Mouse (Mus musculus): Measurements from ENCODE around the gene Anxa3. TPM values are rescaled to one million over a fixed set of nuclear protein-coding genes. Genes with fewer than 3 reads are reported as not detected.

The Anxa3 gene
- polyA plus RNA-seq, 1 experiment from 2014 or later, result 24.3 TPM

- Histone ChIP-seq H3K36me3 (no peaks in the 10 kb centered on the region), H3K27ac (no peak overlapping the region), H3K4me1 (0 out of 2 replicates have a peak, but pooled peaks cover 4% of the 10 kb centered on the region), H3K27me3 (no peaks in the 10 kb centered on the region), H3K4me3 (no peak overlapping the region), H3K4me2 (no peak overlapping the region), H3K9me3 (peaks cover 5% of the 10 kb centered on the region), H3K9ac (no peak overlapping the region)
- ATAC-seq (ENCODE audit: insufficient number of reproducible peaks, insufficient read depth, low FRiP score, low TSS enrichment, low read depth), result no peak
- WGBS, result 64% methylated on average over 3 of the region's 3 CpGs
These were observed 88.5 kb downstream of the Anxa3 start for GRCm38 (mm10) chr5:96881613-96882012.

- Histone ChIP-seq H3K27ac (no peak overlapping the region), H3K4me1 (0 out of 2 replicates have a peak, but pooled peaks cover 2% of the 10 kb centered on the region), H3K4me3 (no peak overlapping the region), H3K9ac (no peak overlapping the region), H3K36me3 (no peaks in the 10 kb centered on the region), H3K9me3 (no peaks in the 10 kb centered on the region), H3K4me2 (no peak overlapping the region), H3K27me3 (no peaks in the 10 kb centered on the region)
- WGBS, result 85% methylated on average over 7 of the region's 7 CpGs
- no peak for ATAC-seq (ENCODE audit: insufficient number of reproducible peaks, insufficient read depth, low FRiP score, low TSS enrichment, low read depth)
These were observed 92.1 kb downstream of the Anxa3 start for GRCm38 (mm10) chr5:96885202-96885601.

- Histone ChIP-seq H3K4me3 (no peak overlapping the region), H3K27me3 (no peaks in the 10 kb centered on the region), H3K9me3 (no peaks in the 10 kb centered on the region), H3K9ac (no peak overlapping the region), H3K27ac (no peak overlapping the region), H3K36me3 (no peaks in the 10 kb centered on the region), H3K4me2 (no peak overlapping the region), H3K4me1 (no peaks in the 10 kb centered on the region)
- WGBS, result 79% methylated on average over 3 of the region's 3 CpGs
- ATAC-seq (ENCODE audit: insufficient number of reproducible peaks, insufficient read depth, low FRiP score, low TSS enrichment, low read depth), result no peak
These were observed 95.3 kb downstream of the Anxa3 start for GRCm38 (mm10) chr5:96888396-96888795.

GRCm38 (mm10) chr5:96890367-96890766, 97.2 kb downstream of the Anxa3 start:
- 80% methylated on average over 5 of the region's 5 CpGs for WGBS
- H3K9me3 ChIP-seq, result no peaks in the 10 kb centered on the region
- H3K4me1 ChIP-seq, result no peaks in the 10 kb centered on the region
- ATAC-seq (ENCODE audit: insufficient number of reproducible peaks, insufficient read depth, low FRiP score, low TSS enrichment, low read depth), result no peak
- no peak overlapping the region for H3K27ac ChIP-seq
- no peak overlapping the region for H3K4me3 ChIP-seq
- H3K9ac ChIP-seq, result no peak overlapping the region
- H3K36me3 ChIP-seq, result no peaks in the 10 kb centered on the region
- no peaks in the 10 kb centered on the region for H3K27me3 ChIP-seq
- no peak overlapping the region for H3K4me2 ChIP-seq

Other genes starting within 250 kb of the Anxa3 start
- gene Bmp2k, start 204.3 kb downstream of the Anxa3 start, polyA plus RNA-seq (2015; fragmentation: Nextera tagmentation; extraction: Ambion mirVana), result 9.4 and 10.3 TPM in 2 replicates

Data from embryonic facial prominence, embryonic 13.5 days (tissue).